Mouse (Mus musculus) thymus, postnatal 36 days (tissue): ENCODE results near the gene Rdh14.

Experiments used
- DNase-seq, 2 experiments: peaks; one replicate each; pipeline ENCODE4 v3.0.0; 2022; ENCODE audit warnings: mixed read lengths in 2 of 2

Gene Rdh14

DNA sequence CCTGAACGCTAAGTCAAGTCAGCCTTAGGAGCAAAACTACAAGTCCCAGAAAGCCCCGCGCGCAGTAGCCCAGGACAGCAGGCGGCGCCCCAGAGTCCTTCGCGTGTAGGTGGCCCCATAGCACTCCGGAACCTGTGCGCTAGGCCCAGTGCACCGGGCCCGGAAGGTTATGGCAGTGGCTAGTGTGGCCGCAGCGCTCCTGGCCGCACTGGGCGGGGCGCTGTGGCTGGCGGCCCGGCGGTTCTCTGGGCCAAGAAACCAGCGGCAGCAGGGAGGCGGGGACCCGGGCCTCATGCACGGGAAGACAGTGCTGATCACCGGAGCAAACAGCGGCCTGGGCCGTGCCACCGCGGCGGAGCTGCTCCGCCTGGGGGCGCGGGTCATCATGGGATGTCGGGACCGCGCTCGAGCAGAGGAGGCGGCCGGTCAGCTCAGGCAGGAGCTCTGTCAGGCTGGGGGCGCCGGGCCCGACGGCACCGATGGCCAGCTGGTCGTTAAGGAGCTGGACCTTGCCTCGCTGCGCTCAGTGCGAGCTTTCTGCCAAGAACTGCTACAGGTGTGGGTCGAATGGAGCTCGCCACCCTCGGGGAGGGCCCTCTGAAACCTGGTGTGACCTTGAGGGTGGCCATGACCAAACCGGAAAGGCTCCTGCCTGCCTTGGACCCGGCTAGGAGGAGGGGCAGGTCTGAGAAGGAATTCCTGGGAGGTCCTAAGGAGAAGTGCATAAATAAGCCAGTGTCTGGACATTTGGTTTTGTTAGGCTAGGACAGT lies at the start of gene Rdh14:
Gene Rdh14, plus strand, starts transcription at position 102 of the 771 bp plus-strand sequence.
- DNase-seq = peak; percentile 93 to 97

DNA sequence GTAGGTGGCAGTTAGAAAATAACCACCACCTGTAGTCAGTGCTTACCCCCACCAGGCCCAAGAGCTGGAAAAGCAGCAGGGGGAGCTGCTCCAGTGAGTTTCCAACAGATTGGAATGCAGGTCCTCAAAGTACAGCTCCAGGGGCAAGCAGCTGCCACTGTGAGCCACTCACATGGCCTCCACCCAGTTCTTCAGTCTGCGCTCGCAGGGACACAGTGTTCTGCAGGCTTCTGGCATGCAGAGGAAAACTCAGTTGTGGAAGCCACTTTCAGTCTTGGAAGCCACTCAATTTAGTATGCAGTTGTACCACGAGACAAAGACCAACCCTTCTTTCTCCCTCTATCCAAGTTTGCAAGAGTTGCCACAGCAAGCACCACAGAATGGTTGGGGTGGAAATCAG lies 39.9 kb upstream of the Rdh14 start:
- no peak for DNase-seq

DNA sequence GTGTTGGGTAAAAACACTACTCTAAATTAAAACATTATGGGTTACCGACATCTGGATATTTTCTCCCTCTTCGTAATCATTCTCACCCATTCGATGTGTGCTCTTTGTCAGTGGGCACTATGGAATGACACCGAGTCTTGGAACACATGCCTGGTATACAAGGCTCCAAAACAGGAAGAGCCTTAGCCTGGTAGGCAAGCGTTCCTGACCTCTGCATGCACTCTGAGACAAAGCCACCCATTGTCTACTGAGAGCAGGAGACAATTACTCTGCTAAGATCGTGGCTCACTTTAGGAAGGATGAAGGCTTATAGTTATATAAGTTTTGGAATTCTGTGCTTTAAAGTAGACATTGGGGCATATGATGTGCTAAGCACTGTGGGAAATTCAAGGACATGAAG lies 32.8 kb upstream of the Rdh14 start:
- DNase-seq = no peak

DNA sequence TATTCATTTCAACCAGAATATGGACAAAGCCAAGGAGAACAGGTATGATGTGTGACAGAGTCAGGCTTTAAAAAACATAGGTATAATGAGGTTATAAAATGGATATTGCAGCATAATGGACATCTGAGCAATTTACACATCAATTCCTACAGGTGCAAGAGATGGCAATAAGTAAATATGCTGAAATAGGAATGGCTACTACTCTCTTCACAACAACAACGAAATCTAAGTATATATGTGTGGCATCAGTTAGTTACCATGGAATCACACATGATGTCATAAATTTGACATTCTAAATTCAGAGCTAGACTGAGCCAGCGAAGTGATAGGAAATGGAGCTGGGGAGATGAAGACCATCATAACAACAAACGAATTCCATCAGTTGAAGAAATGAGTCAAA lies 20.9 kb upstream of the Rdh14 start, which contains the start of gene Nt5c1b:
Gene Nt5c1b, plus strand, starts transcription at position 301 of the 400 bp plus-strand sequence.
- DNase-seq = no peak

DNA sequence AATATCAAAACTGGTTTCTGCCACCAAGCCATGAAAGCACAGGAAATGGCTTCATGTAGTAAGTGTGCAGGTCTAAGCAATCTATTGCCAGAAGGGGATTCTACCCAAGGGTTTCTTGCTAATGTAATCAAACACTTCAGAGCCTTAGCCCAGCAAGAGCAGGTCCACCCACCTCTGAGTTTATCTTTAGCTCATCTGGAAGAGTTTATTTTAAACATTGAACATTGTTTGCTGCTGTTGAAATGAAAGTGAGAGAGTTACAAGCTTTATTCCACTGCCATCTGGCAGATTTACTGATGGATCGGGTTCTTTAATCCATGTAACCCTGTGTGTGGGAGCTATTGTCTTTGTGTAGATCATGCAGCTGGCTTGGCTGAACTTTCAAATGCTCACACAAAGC lies 10.2 kb downstream of the Rdh14 start:
- DNase-seq = no peak

DNA sequence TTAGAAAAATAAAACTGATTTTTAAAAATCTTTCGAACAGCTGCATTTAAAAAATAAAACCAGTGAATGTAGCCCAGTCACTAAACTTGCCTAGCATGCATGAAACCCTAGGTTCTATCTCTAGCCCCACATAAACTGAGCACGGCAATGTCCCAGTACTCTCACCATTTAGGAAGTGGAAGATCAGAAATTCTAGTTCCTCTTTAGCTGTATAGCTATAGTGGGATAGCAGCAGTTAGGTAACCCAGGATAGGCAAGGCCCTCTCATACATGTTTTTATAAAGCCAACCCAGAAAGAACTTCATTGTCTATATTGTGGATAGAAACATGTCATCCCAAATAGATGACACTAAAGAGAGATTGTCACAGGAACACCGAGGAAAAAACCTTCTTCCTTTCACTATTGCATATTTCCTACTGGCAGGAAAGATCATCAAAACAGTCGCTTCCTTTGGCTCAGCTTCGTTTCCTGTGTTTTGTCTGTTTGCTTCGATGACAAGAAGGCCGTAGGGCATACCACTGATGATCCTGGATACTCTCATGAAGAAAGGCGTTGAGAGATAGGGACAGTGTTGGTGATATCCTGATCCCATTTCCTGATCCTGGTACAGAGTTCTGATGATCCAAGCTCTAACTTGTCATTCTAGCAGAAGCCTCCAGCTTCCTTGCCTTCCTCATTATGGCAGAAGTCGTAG lies 12.0 kb downstream of the Rdh14 start:
- no peak for DNase-seq

DNA sequence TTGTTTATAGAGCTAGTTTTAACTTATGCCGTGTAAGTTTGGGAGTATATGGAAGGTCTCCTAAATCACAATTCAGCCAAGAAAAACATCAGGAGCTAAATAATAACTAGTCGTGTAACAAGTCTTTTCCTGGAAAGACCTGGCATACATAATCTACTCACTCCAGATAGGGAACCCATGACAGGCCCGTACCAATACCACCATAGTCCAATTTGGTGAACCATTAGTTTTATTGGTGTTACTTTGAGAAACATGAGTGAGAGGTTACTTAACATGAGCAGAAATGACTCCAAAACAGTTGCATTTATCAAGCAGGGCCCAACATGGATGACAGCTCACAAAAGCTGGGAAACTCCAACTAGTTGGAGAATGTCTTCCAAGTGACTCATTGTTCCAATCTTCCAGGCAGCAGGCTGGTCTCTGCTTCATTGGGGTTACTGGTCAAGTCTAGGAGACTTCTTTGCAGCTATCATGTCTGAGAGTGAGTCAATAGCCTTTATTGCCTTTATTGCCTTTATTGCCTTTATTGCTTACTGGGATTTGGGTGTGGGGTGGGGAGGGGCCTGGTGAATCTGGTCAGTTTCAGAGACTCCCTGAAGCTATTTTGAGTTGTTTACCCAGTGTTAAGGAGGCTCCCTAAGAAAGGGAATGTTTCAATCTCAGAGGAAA lies 20.1 kb downstream of the Rdh14 start:
- DNase-seq = no peak

DNA sequence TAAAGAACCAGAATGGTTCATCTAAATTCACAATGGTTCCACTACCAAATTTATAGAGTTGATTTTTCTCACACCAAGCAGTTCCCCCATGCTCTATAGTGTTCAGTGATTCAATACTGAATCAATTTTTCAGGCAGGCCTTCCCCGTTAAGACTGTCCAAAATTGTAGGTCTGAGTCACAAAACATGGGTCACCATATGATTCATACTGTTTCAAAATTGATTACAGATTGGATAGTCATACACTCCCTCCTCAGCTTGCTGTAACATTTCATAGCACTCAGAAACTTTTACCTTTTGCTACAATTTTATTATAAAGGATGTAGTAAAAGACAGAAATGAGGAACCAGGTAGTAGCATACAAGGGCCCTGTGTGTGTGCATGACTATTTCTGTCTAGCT lies 20.9 kb downstream of the Rdh14 start:
- no peak for DNase-seq

DNA sequence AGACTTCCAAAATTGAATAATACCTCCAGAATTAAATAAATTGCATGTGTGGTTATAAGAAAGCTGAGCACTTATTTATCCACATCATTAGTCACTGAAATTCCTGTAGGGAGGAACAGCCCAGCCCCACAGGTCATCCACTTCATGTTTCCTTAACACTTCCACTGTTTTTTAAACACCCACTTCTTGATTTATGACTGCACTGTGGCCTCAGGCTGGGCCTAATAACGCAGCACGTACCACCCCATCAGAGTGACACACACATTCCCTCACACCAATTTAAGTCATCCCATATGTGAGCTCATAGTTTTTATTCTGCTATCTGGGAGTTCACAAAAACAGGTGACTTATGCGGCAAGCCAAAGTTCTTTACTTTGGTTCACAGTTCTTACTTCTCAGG lies 31.8 kb downstream of the Rdh14 start:
- no peak for DNase-seq

DNA sequence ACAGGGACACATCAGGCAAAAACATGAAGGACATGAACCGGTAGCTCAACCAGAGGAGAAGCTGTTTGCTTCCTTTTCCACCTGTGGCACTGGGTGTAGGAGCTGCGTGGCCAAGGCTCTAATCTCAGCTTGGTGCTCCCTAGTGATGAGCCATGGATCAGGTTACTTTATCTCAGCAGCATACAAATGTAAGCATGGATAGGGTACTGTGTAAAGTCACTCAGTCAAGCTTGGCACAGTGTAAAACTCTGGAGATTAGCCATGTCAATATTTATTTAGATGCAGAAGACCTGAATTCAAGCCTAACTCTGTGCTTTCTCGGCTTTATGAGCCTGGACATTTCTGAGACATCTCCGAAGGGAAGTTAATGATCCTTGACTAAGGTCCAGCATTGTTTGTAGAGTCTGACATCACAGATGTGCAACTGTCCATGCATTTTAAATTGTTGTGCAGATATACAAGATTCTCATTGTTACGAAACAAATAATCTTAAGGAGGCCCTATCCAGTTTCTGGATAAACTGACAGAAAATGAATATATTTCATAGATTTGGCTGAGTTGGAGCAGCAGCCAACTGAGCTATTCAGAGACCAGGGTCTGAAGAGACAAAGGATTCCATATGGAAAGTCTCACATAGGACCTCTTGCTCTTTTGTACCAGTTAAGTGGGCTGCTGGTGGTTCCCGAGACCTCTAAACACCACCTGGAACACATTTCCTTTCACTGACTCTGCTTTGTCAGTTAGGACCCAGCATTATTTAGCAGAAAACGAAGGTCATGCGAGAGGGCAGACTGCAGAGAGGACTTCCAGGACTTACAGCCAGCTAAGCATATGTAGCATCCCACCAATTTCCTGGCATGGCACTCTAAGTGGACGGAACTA lies 35.7 kb downstream of the Rdh14 start:
- DNase-seq = no peak

DNA sequence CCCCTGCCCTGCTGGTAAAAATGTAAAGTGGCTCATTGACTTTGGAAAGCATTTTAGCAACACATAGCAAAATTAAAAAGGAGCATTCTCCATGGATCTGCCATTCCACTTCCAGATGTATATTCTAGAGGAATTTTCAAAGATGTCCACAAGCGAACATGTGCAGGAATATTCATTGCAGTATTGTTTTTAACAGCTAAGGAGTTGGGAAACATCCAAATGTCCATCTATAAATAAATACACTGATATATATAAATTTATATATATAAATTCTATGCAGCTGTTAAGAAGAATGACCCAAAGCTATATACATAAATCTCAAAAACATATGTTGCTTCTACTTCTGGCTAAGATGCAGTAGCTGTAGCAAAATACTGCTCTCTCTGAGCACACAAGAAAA lies 40.4 kb downstream of the Rdh14 start:
- no peak for DNase-seq

DNA sequence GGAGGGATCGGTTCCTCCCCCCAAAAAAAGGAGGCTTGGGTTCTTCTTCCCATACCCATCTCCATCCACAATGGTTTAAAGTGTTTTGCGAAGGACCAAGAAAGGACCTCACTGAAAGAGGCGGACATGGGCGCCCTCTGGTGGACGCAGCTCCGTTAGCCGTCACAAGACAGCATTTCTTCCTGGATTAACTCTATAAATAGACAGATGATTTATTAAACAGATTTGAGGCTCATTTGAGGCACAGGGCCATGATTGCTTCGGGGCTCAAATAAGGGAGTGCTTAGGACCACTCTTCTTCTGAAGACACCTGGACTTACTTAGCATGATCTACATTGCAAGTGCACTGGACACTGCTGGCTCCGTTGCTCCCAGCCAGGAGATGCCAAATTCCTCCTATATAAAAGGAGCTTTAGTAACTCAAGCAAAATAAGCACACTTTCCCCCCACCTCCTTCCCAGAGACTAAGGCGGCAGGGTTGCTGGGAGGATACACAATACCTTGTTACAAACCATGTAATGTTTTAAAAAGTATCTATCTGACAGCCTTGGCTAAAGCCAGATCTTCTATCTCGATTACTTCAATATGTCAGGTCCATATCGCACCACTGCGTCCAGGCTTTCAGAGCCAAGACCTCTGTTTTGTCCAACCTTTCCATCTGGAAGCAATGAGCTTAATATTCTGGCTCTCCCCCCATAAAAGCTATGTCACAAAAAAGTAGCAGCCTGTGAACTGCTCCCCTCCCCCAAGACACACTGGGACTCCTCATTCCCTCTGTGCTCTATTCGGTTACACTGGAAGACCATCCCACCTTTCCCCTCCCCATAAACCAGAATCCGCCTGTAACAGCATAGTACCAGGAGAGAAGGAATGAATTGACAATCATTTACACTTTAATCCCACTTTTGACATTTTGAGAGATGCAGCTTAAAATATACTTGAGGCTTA lies 47.8 kb downstream of the Rdh14 start:
- peak; percentile 20 to 44 for DNase-seq

DNA sequence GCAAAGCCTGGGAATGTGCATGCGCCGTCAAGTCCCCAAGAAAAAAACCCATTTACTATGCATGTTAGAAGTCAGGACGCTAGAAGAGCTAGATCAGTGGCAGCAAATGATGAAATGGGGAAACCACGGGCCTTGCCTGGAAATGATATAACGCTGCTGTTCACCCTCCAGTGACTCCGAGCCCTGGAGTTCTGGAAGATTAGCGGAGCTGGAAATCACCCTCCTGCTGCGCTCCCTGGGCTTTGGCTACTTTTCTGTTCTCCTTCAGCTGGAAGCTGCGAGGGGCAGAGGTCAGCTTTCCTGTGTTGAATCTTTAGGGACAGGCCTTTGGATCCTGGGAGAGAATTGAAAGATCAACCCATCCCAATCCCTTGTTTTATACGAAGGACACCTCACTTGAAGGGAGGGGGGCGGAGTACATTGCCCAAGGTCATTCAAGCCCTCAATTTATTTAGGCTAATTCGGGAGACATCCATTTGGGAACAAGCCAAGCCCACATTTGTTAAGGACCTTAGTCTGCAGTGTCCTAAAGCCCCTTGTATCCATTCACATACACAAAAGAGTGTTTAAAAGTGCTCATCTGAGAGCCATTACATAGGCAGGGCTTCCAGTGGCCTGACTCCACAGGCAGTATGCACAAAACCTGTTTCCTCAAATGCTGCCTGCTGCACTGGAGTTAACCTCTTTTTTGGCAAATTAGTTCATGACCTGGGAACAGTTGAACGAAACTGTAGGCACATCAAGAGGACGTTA lies 49.1 kb downstream of the Rdh14 start:
- DNase-seq = no peak
